Mouse (Mus musculus) frontal cortex, postnatal 36 days (tissue): ENCODE measurements around the gene N4bp3.

Experiments
- DNase-seq, 2 experiments: peaks; one replicate each; pipeline ENCODE4 v3.0.0; 2022; ENCODE audit warnings: low spot score in 2 of 2

N4bp3 gene

DNA sequence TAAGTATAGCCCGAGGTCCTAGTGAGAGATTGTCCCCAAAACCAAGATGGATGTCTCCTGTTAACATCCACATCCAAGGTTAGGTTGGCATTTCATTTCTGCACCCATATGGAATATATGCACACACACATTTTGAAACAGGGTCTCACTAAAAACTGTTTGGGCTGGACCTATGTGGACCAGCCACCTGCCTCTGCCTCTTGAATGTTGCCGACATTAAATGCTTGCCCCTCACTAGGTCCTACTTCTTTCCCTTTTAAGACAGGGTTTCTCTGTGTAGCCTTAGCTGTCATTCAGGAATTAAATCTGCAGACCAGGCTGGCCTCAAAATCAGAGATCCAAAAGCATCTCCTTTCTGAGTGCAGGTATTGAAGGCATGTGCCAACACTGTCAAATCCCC, 53.1 kb downstream of the N4bp3 start:
- DNase-seq: no peak

DNA sequence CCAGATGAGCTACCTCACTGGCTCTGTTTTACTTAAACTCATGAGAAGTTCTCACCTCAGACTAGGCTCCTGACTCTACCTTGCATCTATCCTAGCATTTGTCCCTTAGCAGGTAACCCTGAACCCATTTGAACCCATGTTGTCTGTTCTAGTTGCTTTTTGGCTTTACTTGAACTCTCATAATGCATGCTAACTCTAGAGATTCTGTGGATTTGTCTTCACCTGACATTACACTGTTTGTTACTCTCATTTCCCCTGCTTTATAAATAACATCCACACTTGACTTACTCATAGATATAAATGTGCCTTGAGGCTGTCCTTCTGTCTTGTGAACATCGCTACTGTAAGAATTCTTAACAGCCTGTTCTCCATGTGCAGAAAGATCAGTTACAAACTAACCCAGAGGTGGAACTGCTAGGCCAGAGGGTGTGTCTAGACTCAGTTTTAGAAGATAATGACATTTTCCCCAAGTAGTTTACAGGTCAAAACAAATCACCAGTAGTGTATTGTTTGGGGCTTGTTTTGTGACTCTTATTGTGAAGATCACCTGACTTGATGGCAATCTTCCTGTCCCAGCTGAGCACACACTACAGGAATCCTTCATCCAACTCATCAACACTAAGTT, 55.1 kb downstream of the N4bp3 start:
- no peak for DNase-seq

DNA sequence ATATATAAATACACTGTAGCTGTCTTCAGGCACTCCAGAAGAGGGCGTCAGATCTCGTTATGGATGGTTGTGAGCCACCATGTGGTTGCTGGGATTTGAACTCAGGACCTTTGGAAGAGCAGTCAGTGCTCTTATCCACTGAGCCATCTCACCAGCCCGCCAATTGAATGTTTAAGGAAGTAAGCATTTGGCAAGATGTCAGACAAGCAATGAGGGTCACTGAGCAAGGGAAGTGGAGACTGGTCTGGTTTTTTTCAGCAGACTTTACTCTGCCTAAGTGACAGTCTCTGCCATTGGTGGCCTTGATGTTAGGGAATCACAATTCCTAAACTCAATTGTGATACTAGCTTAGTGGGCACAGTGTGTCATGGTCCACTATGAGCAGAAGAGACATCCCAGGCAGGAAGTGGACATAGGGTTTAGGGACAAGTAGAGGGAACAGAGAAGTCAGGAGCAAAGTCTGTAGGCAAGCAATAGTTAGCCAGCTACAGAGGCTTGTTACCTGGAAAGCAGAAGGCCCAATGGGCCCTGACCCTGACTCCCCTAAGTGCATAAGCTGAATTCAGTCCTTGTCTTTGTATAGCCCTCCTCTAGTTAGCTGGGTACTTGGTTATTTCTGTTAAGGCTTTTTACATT, 55.8 kb downstream of the N4bp3 start:
- no peak for DNase-seq

GRCm38 (mm10) chr11:51593849-51594248, 56.8 kb downstream of the N4bp3 start:
- no peak for DNase-seq

GRCm38 (mm10) chr11:51593368-51593767, 57.3 kb downstream of the N4bp3 start:
- no peak for DNase-seq
